Mouse (Mus musculus) mouse trophoblast stem cell (cell line): ENCODE data around the gene Hmga2.
"Not testable (repeated sequence)": the region's sequence is repeated elsewhere in the genome, so short reads cannot be mapped to it uniquely, and the experiment has no call there.

ENCODE experiments used
- in situ Hi-C, 2 experiments: fragments of 300-500 bp; cut with MseI, MboI; formaldehyde crosslinking; loops; 2 replicates in 1 of 2; 3 replicates in 1 of 2; pipeline ENCODE4 v1.15.1; 2025

The Hmga2 gene

DNA sequence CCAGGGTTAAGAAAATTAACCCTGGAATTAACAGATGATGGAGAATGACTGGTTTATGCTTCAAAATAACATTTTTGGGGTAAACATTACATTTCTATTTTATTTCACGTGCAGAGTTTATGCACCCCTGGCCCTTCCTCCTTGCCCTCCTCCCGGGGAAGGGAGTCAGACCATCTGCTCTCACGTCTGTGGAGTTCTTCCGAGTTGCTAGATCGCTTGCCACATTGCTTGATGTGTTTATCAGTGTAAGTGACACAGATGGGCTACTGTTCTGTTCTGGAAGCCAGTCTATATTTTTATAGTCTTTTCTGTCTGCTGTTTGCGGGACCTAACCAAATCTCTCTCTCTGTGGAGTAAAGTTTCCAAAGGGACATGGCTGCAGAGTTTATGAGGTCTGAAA, 80.7 kb downstream of the Hmga2 start:
- in situ Hi-C loops: no loop called here

DNA sequence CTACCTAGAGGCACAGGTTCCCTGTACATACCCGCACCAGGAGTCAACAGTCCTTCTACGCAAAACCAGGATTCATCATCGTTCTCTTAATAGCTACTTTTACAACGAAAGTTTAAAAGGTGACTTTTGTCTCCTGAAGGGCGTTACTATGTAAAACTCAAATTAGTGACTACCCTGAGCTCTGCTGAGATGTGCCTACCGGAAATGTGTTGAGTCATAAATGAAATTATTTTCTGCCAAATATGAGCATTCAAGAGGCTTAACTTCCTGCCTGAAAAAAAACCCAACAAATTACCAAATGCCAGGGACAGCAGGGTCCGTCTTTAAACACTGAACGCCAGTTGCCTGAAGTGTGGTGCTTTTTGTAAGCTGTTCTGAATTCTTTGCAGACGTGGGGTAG, 81.5 kb downstream of the Hmga2 start:
- in situ Hi-C loops: no loop called here

DNA sequence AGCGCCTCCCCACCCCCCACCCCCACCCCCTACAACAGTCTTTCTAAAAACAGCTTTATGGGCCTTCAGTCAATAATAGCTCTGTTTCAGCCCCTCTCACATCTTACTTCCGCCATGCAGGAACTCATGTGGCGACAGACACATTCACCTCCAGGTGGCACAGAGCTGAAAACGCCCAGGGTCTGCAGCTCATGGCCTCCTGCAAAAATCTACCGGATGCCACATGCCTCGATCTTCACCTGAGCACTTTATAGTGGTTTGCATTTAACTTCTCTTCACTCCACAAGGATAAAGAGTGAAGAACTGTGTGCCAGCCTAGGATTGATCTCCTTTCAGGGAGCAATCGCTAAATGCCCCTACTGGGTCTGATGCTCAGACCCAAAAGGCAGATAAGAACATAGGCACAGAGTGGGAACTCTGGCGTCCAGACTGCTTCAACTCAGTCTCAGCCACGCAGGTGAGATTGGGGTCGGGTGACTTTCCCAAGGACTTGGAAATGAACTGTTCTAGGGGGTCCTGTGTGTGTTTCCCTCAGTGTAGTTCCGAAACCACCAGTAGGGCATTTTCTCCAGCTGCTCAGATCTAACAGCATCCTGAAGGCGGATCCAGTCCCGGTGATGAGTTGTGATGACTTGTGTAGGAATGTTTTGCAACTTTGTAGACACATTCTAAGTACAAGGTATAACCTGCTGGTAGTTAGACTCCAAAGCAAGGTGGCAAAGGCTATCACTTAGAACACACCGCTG, 84.1 kb downstream of the Hmga2 start:
- in situ Hi-C loops: no loop called here

DNA sequence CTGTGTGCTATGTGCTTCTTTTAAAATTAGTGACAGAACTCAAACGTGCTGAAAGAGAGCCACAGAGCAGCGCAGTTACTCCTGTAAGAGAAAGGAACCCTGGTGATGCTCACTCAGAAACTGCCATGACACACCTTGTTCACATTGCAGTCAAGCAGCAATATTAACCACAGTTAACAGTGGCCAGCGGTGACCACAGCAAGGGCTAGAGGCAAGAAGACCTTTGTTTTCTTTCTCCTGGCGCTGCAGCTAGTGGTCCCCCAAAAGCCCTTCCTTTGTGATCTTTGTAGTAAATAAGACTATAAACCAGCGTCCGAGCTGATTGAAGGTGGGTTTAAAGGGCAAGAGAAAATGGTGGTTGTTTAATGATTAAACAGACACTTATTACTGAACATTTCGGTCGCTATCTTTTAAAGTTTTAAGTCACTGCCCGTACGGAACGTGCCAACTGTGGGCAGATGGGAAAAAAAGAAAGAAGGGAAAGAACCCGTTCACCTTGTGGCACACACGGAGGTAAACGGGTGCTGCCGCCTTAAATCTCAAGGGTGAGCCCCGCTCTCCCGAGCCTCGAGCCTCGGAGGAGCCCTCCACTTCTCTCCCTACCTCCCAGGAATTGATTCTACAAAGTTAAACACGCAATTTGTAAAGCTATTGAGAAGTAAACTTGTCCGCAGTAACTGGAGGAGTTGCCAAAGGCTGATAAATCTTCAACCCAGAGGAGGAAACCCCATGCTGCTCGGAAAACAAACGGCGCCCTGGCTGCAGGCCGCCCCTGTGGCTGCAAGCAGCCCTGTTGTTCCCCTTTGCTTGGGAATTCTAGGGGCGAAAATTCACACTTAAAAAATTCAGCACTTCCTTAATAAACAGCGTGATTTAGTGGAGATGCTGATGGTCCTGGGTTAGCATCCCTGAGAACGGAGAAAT, 85.1 kb downstream of the Hmga2 start:
- in situ Hi-C loops: no loop called here

DNA sequence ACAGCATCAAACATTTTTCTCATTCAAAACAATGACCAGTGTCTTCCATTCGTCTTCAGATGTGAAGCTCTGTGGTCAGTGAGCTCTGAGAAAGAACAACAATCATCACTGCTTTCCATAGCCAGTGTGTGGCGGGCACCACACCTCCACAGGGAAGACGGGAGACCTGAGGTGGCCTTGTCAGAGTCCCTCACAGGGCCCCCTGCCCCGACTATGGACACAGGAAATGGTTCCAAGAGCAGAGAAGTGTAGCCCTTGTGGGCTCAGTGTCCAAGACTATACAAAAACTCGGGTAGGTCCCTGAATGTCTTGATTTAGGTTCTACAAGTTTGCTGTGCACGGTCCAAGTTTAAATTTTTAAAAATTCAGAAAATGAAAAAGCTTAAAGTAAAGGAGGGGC, 86.6 kb downstream of the Hmga2 start:
- in situ Hi-C loops: no loop called here

DNA sequence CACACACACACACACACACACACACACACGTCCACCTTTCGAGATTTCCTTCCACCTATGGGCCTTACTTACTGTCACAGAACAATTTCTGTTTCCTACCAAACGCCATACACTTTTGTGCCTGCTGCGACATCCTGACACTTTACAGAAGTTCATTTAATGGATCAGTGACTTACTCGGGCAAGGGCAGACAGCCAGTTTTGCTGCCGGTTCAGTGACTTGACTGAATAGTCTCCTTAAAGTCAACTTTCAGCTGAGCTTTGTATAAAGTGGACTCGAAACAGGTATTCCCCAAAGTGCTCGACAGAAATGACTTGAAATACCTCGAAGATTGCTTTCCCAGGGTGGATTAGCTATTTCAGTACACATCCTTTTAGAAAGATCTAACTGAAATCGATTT, 87.3 kb downstream of the Hmga2 start:
- in situ Hi-C loops: no loop called here

DNA sequence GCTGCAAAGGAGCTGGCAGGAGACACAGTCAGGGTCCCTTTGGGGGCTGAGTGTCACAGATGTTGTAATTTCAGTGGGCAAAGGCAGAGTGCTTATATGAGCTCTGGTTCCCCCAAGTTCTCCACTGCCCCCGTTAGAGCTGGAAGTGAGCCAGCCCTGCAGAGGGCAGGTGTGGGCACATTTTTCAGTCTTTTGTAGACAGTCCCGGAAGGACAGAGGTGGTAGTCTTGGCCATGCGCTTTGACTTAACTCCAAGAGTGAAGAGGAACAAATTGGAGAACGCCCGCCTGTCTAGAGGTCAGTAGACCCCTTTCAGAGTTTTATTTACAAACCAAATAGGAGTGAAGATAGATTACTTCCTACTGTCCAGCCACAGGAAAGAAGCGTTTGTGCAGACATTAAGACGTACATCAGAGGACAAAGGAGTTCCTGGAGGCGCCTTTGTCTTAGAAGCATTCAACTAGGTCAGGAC, 87.8 kb downstream of the Hmga2 start:
- in situ Hi-C loops: no loop called here

DNA sequence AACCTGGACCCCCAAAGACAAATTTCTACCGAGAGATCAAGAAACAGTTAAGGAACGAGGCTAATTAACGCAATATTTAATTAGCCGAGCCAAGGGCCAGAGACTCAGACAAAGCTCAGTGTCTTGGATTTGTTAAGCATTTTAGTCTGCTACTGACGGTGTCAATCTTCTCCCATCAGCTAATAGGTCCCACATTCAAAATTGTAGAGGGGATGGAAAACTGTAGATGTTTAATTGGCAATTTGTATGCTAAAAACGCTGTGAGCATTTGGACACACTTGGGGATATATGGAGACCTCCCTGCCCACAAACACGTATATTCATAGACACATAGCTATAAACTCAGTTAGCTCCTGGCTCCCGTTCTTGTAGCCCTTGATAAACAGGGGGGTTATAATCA, 89.2 kb downstream of the Hmga2 start:
- in situ Hi-C loops: no loop called here

DNA sequence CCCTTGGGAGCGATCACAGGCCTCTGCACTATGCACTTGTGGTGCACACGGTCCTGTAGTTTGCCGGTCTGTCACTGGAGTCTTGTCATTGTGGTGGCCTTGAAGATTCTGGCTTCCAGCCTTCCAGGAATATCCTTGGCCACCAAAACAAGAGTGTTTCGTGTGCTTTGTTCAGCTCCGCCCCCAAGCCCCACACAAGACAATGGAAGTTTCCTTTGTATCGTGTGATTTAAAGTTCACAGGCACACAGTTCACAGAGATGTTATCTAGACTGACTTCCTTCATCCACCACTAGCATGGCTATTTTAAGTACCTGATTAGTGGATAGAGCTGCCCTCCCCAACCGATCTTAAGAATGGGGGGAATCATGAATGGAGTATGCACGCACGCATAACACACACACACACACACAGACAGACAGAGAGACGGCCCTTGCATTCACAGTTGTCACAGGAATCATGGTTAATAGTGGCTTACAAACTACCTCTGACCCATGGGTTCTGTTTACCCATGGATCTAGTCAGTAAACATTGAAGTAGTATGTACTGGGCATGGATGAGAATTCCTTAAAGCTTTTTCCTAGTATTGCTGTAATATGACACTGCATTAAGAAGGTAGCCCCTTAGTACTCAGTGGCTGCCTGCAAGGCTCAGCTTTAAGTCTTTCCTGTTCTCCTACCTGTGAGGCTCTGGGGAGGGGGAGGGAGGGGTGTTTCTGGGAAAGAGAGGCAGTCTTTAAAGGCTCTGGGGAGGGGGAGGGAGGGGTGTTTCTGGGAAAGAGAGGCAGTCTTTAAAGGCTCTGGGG, 91.3 kb downstream of the Hmga2 start:
- in situ Hi-C loops: no loop called here

DNA sequence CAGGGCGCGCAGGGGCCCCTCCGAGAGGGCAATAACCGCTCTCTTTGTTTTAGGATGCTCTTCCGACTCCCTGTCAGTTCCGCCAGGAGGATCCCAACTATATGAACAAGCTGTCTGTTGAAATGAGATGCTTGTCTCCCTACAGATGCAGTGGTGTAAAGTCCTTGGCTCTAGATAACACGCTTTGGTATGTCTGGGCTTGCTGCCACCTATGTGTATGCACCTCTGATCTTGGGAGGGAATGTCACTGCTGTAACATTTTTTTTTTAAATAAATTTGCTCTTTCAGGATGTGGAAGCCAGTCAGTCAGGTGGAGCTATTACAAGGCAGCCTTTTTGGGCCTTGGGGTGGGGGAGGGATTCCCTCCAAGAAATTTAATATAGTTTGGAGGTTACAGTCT, 92.2 kb downstream of the Hmga2 start:
- in situ Hi-C loops: no loop called here

DNA sequence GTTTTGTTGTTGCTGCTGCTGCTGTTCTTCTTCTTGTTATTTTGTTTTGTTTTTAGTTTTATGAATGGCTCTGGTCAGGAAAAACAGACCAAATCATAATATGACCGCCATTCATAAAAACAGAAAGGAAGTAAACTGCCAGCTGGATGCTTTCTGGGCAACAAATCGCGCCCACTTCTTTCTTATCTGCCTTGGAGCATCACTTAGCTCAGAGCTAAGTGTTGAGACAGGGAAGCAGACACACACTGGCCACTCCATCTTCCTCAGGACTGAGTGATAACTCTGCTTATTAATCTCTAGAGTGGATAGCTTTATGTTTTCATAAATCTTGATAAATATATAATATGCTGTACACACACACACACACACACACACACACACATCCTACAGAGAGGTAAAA, 98.5 kb downstream of the Hmga2 start:
- in situ Hi-C loops: no loop called here

DNA sequence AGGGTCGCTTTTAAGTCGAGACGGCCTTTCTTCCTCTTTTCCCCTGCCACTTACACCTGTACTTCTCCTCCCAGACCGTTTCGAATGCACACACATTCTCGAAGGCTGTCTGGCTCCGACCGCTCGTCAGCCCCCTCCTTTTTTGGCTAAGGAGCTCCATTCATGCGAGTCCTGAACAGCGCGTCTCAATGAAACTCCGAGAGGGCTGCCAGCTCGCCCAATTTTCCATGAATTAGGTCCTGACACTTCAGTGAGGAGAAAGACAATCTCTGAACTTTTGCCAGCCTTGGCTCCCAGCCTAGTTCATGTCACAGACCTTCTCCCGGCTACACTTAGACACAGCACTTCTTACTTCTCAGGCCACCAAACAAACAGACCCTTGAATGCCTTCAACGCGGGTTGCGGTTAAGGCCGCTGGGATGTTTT, 98.9 kb downstream of the Hmga2 start:
- in situ Hi-C loops: no loop called here

DNA sequence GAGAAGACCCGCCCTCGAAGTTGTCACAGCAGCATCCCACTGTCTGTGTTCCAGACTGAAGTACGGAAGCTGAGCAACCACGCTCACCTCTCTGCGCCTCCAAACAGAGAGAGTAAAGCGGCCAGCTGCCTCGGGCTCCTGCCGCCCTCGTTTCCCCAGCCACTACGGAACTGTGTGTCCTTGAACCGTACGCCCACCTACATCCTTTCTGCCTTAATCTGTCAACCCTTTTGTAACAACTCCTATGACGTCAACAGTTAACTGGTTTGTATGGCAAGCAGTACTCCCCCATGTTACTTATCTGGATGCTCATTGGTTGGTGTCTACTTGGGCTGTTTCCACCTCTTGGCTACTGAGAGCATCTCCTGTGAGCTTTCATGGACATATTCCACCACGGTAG, 100.8 kb downstream of the Hmga2 start:
- in situ Hi-C loops: no loop called here

DNA sequence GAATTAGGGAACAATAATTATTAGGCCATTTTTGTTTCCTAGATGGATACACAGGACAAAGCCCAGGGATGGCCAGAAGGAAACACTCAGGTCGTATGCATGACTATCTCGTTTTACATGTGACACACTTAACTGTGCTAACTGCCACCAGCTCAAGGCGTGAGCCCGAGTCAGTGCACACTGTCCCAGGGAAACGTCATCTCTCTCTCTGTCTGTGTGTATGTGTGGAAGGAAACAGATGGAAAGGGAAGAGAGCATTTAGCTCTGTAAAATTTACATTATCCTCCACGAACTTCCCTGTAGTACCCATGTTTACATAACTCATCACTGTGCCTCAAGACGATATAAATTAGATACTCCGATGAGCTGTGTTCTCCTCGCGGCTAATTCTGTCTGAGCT, 105.1 kb downstream of the Hmga2 start:
- in situ Hi-C loops: no loop called here

DNA sequence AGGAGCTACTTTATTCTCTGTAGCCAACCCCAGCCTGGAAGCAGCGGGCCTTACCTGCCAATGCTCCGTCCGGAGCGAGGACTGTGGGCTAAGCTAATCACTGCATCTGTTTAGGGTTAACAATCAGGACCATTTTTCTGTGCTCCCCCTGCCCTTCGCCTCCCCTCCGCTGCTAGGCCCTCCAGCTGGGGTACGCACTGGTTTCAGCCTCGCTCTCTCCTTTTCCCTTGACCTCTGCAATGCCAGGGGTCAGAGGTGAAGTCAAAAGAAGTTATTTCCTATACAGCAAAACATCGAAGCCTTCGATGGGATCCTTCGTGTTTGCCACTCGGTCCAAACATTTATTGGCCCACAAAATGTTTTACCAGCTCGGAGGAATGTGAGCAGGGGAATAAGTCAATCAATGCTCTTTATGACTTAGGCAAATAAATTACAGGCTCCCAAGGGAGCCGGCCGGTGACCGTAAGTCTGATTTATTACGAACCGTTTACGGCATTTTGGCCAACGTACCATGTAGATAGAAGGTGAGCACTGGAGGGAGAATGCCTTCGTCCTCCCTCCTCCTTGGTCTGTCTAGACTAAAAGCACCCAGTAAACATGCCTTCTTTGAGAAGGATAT, 107.0 kb downstream of the Hmga2 start:
- in situ Hi-C loops: no loop called here

DNA sequence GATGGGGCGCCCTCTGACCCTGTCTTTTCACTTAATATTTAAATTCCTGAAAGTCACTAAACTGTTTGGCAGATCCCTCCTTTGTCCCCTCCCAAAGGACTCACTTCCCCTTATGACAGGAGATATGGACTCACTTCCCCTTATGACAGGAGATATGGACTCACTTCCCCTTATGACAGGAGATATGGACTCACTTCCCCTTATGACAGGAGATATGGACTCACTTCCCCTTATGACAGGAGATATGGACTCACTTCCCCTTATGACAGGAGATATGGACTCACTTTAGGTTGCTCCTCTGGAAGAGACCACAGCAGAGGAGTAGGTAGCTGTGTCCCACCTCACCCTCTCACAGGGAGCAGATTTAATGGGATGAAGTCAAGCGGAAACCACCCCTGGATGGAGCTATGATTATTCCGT, 110.1 kb downstream of the Hmga2 start:
- in situ Hi-C loops: not testable (repeated sequence)

DNA sequence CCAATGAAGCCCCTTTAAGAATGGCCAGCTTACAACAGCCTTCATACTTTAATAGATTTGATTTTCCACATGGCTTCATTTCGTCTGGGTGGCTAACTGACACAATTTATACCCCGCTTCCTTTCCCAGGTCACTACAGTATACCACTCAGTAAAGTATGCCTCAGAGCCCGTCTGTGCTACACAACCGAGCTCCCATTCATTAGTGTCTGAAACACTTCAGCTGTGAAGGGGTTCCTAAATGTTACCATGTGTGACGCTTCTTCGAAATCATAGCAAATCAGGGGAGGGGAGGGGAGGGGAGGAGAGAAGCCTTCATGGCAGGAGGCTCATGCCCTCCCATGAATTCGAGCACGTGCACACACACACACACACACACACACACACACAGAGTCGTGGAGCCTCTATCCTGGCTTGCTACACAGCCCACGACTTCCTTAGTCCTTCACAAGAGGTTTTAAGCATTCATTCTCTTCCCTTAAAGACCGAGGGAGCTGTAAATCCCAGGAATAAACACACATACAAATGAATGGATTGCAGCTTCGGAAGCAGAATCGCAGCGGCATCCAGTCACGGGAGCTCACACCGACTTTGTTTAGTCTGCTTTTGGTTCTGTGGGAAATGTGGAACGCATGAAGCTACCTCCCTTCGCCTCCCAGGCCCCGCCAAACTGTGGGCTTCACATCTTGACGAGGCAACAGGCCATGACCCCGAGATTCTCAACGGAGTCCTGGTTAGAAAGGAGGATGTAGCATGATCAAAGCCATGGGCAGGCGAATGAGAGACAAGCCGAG, 110.7 kb downstream of the Hmga2 start:
- in situ Hi-C loops: no loop called here

DNA sequence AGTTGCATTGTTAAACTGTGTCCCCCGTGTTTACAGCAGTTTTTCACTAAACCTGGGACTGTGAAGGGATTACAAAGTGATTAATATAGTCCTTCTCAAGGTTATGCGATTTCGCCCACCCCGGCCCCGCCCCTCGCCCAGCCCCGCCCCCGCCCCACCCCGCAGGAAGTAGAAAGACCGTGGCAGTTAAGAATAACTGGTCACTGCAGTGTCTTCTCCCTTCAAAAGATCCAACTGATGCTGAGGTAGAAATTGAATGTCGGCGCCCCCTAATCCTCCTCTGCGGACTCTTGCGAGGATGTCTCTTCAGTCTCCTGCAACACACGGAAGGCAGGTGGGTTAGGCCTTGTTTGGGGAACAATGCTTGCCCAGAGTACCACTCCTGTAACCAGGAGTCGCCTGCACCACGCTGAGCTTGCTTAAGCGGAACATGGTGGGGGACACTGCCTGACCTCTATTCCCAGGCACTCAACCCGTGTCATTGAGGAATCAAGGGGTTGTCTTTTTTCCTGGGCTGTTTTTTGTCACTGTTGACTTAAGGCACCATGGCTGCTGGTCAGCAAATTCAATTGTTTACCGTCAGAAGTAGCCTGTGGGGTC, 112.2 kb downstream of the Hmga2 start:
- in situ Hi-C loops: no loop called here

DNA sequence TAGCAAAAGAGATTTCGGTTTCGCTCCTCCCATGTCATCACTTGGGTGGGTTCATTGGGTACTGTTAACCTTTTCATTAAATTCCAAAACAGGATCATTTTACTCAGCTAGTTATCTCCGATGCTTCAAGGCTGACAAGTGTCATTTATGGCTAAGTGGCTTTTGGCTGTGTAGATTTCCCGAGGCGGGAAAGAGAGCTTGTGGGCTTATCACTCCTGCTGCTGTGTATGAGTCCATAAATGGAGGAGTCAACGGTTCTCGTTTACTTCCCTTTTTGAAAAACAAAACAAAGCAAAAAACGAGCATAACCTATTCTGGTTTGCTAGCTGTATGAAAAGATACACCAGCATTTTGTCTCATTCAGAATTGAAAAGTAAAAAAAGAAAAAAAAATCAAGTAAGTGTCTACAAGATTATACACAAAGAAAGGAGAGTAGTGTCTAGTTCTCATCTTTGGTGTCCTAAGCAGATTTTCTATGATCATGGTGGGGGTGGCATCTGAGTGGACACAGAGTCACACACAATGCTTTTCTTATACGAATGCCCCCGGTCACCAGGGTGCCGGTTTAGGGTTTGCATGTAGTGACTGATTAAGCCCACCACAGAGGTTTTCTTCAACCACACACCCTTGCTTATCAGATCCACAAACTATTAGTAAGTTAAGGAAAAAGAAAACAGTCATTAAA, 112.8 kb downstream of the Hmga2 start:
- in situ Hi-C loops: not testable (repeated sequence)

DNA sequence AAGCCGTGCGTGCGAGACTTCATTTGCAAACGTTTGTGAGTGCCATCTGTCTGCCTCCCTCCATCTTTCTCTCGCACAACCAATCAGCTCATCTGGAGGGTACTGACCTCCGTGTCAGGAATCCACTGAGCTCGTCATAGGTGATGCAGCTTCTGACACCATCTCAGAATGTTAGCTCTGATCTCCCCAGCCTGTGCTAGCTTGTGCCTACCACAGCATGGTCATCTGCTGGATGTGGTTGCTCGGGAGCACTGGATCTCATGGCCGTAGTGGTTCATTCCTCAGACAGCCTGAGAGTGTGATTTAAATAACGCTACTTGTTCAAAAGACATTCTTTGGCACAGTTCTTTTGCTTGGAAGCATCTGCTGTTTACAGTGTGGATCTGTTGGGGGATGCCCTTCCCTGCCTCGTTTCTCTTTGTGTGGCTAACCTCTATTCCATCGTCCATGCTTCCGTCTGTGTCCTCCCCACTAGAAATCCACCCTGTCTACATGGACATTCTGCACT, 121.7 kb downstream of the Hmga2 start:
- in situ Hi-C loops: no loop called here
